Mouse (Mus musculus) MEL (cell line): ENCODE measurements at regions not wholly inside any gene's neighbourhood (a gene's known extent, or its start where the extent isn't known, plus 50 kb on each side); places are given as distances from the start of the nearest gene placed in this dataset.

Experiments used
- CHD2 ChIP-seq: IDR thresholded peaks from 2 replicates; pipeline ENCODE4 v1.6.1; 2011; ENCODE audit warnings: low read length, improper control_type of control experiment
- CTCF ChIP-seq, 3 experiments: IDR thresholded peaks in 2 of 3; conservative IDR thresholded peaks in 1 of 3; 2 replicates each; pipeline ENCODE4 v1.5.1; 2011 to 2012; ENCODE audit warnings: low read length in 3 of 3, low read depth in 2 of 3, mild to moderate bottlenecking in 2 of 3, improper control_type of control experiment in 1 of 3, inconsistent platforms in 1 of 3, mixed read lengths in 1 of 3, moderate library complexity in 1 of 3; ENCODE audit not compliant: control insufficient read depth in 1 of 3, insufficient read depth in 1 of 3, poor library complexity in 1 of 3, severe bottlenecking in 1 of 3
- EP300 ChIP-seq, 2 experiments: IDR thresholded peaks; 2 replicates each; pipeline ENCODE4 v1.6.1; 2011; ENCODE audit warnings: improper control_type of control experiment in 2 of 2, low read length in 2 of 2, low read depth in 1 of 2, mild to moderate bottlenecking in 1 of 2
- MXI1 ChIP-seq: IDR thresholded peaks from 2 replicates; pipeline ENCODE4 v1.6.1; 2011; ENCODE audit warnings: mild to moderate bottlenecking, low read depth, low read length, improper control_type of control experiment
- NRF1 ChIP-seq: IDR thresholded peaks from 2 replicates; pipeline ENCODE4 v1.6.1; 2014; ENCODE audit warnings: low read depth, mild to moderate bottlenecking, inconsistent platforms, low read length, improper control_type of control experiment, moderate library complexity; ENCODE audit not compliant: poor library complexity, insufficient read depth, severe bottlenecking
- POLR2A ChIP-seq, 2 experiments: IDR thresholded peaks; 2 replicates each; pipeline ENCODE4 v1.6.1; 2011 to 2012; ENCODE audit warnings: low read length in 2 of 2, mild to moderate bottlenecking in 2 of 2, control low read depth in 1 of 2, improper control_type of control experiment in 1 of 2, low read depth in 1 of 2, moderate library complexity in 1 of 2; ENCODE audit not compliant: control insufficient read depth in 1 of 2, insufficient read depth in 1 of 2, poor library complexity in 1 of 2

DNA sequence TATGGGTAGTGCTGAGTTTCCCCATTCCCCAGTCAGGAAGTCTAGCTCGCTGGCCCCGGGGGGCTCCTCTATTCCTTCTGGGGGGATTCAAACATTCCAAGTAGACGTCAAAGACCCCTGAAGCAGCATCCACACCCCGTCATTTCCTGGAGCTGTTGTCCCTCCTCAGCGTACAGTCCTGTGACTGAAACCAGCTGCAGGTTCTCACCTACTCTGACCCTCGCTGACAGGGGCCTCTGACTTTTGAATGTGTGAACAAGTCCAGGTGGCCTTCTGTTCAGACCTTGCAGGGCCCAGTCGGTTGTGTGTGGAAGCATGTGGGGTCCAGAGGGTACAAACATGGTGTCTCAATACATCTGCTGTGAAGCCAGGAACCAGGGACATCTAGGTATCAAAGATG is 55.2 kb upstream of the Larp1 start:
- TF ChIP-seq NRF1 (no peak), POLR2A (IDR thresholded peaks at IDR 0.05; ENCODE audit: control insufficient read depth in 1 of 2, insufficient read depth in 1 of 2, low read depth in 1 of 2, low read length in 2 of 2, poor library complexity in 1 of 2) (no peak), CTCF (IDR thresholded peaks at IDR 0.05 in 2 of 3, conservative IDR thresholded peaks at IDR 0.05 in 1 of 3; ENCODE audit: control insufficient read depth in 1 of 3, insufficient read depth in 1 of 3, low read depth in 2 of 3, low read length in 3 of 3, poor library complexity in 1 of 3, severe bottlenecking in 1 of 3) (no peak), MXI1 (no peak), CHD2 (no peak), EP300 (IDR thresholded peaks at IDR 0.05; ENCODE audit: low read depth in 1 of 2, low read length in 2 of 2) (no peak)
